Mouse (Mus musculus) liver, embryonic 12.5 days (tissue): ENCODE results near the gene BC003965. TPM values are rescaled to one million over a fixed set of nuclear protein-coding genes. Genes with fewer than 3 reads are reported as not detected.

Source experiments
- ATAC-seq: fragments of 200-750 bp; cut with Nextera tagmentation; 2 replicates; pipeline ENCODE4 v1.8.0; 2017; ENCODE audit warnings: moderate number of reproducible peaks, mild to moderate bottlenecking, moderate library complexity
- H3K27ac ChIP-seq: fragments of 300-500 bp; sonication (generic); 2 replicates; pipeline ENCODE4 v1.5.1; 2016; ENCODE audit warnings: mild to moderate bottlenecking
- H3K27me3 ChIP-seq: fragments of 300-500 bp; sonication (generic); replicated peaks from 2 replicates; pipeline ENCODE4 v1.6.1; 2016; ENCODE audit warnings: mild to moderate bottlenecking, moderate library complexity
- H3K36me3 ChIP-seq: fragments of 300-500 bp; sonication (generic); 2 replicates; pipeline ENCODE4 v1.6.1; 2016; ENCODE audit warnings: mild to moderate bottlenecking, moderate library complexity
- H3K4me1 ChIP-seq: fragments of 300-500 bp; sonication (generic); 2 replicates; pipeline ENCODE4 v1.6.1; 2016
- H3K4me2 ChIP-seq: fragments of 300-500 bp; sonication (generic); 2 replicates; pipeline ENCODE4 v1.6.1; 2016; ENCODE audit warnings: mild to moderate bottlenecking, moderate library complexity
- H3K4me3 ChIP-seq: fragments of 300-500 bp; sonication (generic); 2 replicates; pipeline ENCODE4 v1.5.1; 2016; ENCODE audit warnings: mild to moderate bottlenecking, moderate library complexity
- H3K9ac ChIP-seq: fragments of 300-500 bp; sonication (generic); 2 replicates; pipeline ENCODE4 v1.6.1; 2016; ENCODE audit warnings: mild to moderate bottlenecking, moderate library complexity
- H3K9me3 ChIP-seq: fragments of 300-500 bp; sonication (generic); replicated peaks from 2 replicates; pipeline ENCODE4 v1.6.1; 2016; ENCODE audit warnings: mild to moderate bottlenecking, moderate library complexity
- WGBS: fragments of 180-500 bp; shearing (Covaris S2); methylation state at CpG from one replicate; pipeline ENCODE4 v1.1.7; 2016; ENCODE audit not compliant: insufficient replicate concordance; 5-methylcytosine and 5-hydroxymethylcytosine counted together
- polyA plus RNA-seq: library from polyadenylated mRNA; unstranded; fragments of >200 nt; fragmentation: Nextera tagmentation; extraction: Ambion mirVana; gene quantifications from 2 replicates; pipeline ENCODE4 v1.2.1, GENCODE M21; 2016

Gene BC003965
- polyA plus RNA-seq: 28.8 and 32.1 TPM in 2 replicates

DNA sequence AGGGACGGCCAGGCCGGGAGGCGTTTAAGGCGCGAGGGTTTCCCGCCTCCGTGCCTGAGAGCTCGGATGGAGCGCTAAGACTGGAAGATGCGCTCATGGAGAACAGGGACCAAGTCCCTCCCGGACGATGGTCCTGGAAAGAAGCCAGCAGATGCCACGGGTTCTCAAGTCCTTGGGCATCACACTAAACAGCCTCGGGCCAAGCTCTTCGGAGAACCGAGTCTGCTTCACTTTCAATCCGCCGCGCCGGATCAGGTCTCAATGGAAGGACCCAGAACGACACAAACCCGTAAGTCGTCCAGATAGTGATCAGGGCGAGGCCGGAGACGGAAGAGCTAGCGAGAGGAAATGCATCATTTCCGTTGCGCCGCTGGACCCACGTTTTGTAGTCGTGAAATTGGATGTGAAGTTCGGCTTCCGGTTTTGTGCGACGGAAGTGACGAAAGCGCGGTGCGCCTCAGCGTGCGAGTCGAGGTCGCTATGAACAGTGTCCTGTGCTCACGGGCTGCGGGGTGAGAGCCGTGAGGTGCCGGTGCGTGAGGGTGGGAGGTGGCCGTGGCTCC, at the start of gene BC003965:
BC003965 (plus strand) TSS at position 426 of the 563 bp plus-strand sequence.
- peaks cover 8% of the 10 kb centered on the region for H3K36me3 ChIP-seq
- H3K27me3 ChIP-seq: peaks cover 28% of the 10 kb centered on the region
- WGBS: under 1% methylated on average over 50 of the region's 50 CpGs
- peak within 1 kb of the TSS; percentile 92 for H3K4me3 ChIP-seq
- no peaks in the 10 kb centered on the region for H3K9me3 ChIP-seq
- peaks cover 50% of the 10 kb centered on the region for H3K4me1 ChIP-seq
- ATAC-seq: peak; percentile 83
- peak within 1 kb of the TSS; percentile 86 for H3K9ac ChIP-seq
- peak within 1 kb of the TSS; percentile 91 for H3K27ac ChIP-seq
- peak within 1 kb of the TSS; percentile 92 for H3K4me2 ChIP-seq

DNA sequence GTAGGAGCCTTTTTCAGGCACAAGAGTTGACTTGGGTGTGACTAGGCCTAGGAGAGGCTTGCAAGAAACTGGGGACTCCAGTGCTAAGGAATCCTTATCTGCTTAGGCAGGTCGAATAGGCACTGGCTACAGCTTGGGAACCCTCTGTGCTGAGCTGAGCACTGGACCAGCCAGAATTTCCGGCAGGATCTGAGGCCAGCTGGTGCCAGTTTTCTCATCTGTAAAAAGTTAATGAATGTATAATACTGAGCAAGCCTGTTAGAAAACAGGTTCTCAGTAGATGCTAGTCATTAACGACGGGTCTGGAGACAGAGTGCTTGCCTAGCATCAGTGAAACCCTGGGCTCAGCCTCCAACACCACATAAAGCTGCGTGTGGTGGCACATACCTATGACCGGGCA, 48.7 kb upstream of the BC003965 start:
- Histone ChIP-seq H3K36me3 (peaks cover 27% of the 10 kb centered on the region), H3K4me1 (peaks cover 35% of the 10 kb centered on the region), H3K4me2 (no peak overlapping the region), H3K27me3 (no peaks in the 10 kb centered on the region), H3K9ac (no peak overlapping the region), H3K4me3 (no peak overlapping the region), H3K9me3 (no peaks in the 10 kb centered on the region), H3K27ac (no peak overlapping the region)
- WGBS: 82% methylated on average over 6 of the region's 6 CpGs
- no peak for ATAC-seq

DNA sequence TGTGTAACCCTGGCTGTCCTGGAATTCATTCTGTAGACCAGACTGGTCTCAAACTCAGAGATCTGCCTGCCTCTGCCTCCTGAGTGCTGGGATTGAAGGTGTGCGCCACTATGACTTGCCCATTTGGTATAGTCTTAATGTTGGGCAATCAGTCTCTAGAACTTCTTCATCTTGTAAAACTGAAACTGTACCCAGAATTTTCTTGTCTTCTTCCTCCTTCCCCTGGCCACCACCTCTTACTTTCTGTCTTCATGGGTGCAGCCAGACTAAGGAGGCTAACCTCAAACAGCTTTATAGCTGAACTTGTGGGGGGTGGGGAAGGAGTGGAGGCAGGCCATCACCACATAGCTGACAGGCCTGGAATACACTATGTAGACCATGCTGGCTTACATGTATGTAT, 45.6 kb upstream of the BC003965 start:
- WGBS: 97% methylated on average over 1 of the region's 1 CpGs
- no peak overlapping the region for H3K27ac ChIP-seq
- H3K4me1 ChIP-seq: peaks cover 29% of the 10 kb centered on the region
- ATAC-seq: no peak
- H3K36me3 ChIP-seq: peaks cover 33% of the 10 kb centered on the region
- no peak overlapping the region for H3K9ac ChIP-seq
- no peaks in the 10 kb centered on the region for H3K27me3 ChIP-seq
- no peak overlapping the region for H3K4me2 ChIP-seq
- H3K9me3 ChIP-seq: no peaks in the 10 kb centered on the region
- no peak overlapping the region for H3K4me3 ChIP-seq

DNA sequence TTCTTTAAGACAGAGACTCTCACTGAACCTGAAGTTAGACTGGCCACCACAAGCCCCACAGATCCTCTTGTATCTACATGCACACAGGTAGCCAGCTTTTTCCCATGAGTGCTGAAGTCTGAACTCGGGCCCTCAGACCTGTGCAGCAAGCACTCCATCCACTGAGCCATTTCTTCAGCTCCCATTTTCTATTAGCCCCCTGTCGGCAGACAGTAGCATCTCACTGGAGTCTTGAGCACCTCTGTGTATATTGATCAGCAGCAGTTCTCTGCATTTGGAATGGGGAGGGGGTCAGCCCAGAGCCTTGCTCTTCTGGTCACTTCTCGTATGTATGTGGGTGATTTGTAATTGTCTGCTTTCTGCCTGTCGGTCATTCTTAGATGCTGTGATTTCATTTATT, 44.4 kb upstream of the BC003965 start:
- no peak for ATAC-seq
- Histone ChIP-seq H3K27ac (no peak overlapping the region), H3K27me3 (no peaks in the 10 kb centered on the region), H3K36me3 (peaks cover 44% of the 10 kb centered on the region), H3K4me1 (peaks cover 18% of the 10 kb centered on the region), H3K9me3 (no peaks in the 10 kb centered on the region), H3K4me2 (no peak overlapping the region), H3K9ac (no peak overlapping the region), H3K4me3 (no peak overlapping the region)
- WGBS: 64% methylated on average over 4 of the region's 4 CpGs

DNA sequence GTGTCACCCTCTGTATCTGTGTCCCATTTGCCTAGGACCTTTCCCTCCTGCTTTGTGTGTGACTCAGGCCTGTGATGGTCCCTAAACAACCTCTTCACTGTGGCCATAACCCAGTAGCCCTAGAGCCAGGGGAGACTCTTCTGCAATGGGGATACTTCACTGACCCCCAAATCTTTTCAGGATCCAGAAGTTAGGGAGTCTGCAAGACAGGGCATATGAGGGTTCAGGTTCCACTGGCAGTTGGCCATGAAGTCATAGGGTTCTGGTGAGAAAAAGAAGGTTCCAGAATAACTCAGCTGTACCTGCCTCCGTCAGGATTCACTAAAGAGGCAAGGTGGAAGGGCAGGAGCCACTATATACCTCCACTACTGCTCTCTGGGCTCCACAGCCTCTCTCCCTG, 22.2 kb upstream of the BC003965 start, which contains the start of gene Ccdc154:
Ccdc154 (plus strand) TSS at position 301 of the 400 bp plus-strand sequence.
- WGBS: 94% methylated on average over 1 of the region's 1 CpGs
- Histone ChIP-seq H3K4me2 (no peak within 1 kb of the TSS), H3K27me3 (no peaks in the 10 kb centered on the region; the same call in 1 of the 2 replicates), H3K27ac (no peak within 1 kb of the TSS), H3K36me3 (peaks cover 41% of the 10 kb centered on the region), H3K4me3 (no peak within 1 kb of the TSS), H3K9ac (no peak within 1 kb of the TSS), H3K9me3 (no peaks in the 10 kb centered on the region), H3K4me1 (no peaks in the 10 kb centered on the region)
- no peak for ATAC-seq

DNA sequence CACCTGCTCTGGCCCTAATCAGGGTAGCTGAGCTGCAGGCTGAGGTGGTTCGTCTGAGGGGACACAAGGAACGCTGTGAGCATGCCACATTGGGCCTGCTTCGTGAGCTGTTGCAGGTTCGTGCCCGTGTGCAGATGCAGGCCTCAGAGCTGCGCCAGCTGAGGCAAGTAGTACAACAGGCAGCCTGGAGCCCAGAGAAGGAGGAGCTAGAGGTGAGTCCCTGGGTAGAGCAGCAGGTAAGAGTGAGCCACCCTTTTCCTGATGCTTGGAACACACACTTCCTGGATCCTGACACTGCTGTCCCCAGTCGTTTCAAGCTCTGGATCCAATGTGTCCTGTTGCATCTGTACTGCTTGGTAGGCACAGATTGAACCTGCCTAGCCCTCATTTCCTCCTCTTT, 21.0 kb upstream of the BC003965 start:
- Histone ChIP-seq H3K4me2 (no peak overlapping the region), H3K4me1 (no peaks in the 10 kb centered on the region), H3K27me3 (no peaks in the 10 kb centered on the region; the same call in 1 of the 2 replicates), H3K36me3 (peaks cover 30% of the 10 kb centered on the region), H3K27ac (no peak overlapping the region), H3K9ac (no peak overlapping the region), H3K4me3 (no peak overlapping the region), H3K9me3 (no peaks in the 10 kb centered on the region)
- 68% methylated on average over 7 of the region's 7 CpGs for WGBS
- ATAC-seq: no peak

DNA sequence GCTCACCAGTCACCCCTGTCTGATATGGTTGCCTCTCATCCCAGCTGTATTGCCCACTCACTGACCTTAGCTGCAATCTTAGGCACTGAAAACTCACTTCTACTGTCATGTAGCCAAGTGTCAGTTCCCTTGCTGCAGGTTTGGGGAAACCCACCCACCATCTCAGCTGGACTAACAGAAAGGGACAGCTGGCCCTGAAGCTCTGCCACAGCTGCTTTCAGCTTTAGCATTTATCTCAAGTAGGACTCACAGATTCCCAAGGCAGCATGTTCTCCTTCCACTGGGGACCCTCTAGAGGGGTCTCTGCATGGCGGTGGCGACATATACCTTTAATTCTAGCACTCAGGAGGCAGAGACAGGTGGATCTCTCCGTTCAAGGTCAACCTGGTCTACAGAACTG, 19.6 kb upstream of the BC003965 start:
- Histone ChIP-seq H3K27ac (no peak overlapping the region), H3K9me3 (no peaks in the 10 kb centered on the region), H3K9ac (no peak overlapping the region), H3K4me3 (no peak overlapping the region), H3K4me1 (no peaks in the 10 kb centered on the region), H3K36me3 (peaks cover 18% of the 10 kb centered on the region), H3K4me2 (no peak overlapping the region), H3K27me3 (no peaks in the 10 kb centered on the region; the same call in 1 of the 2 replicates)
- no peak for ATAC-seq
- 67% methylated on average over 3 of the region's 3 CpGs for WGBS

DNA sequence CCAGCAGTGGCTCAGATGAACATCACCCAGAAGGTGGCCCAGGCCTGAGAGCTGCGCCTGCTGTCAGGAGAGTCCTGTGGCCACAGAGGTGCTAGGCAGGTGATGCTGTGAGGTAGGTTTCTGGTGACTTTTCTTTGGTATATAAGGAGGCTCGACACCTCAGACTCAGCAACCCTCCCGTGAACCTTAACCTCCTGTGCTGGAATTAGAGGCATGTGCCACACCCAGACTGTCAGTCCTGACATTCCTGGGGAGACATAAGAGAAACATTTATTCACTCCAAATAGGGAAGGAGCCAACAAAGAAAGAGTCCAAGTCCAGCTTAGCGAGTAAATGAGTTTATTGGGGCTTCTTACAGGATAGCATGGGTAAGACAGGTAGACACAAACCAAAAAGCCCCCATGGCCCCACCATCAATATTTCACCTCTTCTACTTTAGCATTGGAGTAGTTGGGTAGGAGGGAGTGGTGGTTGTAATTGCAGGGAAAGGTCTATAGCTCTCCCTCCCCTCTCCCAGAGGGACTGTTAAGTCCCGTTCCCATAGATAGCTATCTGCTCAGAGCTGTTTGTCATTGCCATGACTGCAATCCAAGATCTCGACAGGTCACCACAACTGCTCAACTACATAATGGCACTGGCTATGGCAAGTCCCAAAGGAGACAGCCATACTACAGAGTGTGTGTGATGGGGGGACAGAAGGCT, 18.2 kb upstream of the BC003965 start:
- no peak overlapping the region for H3K9ac ChIP-seq
- no peak overlapping the region for H3K27ac ChIP-seq
- H3K36me3 ChIP-seq: peaks cover 5% of the 10 kb centered on the region
- WGBS: 46% methylated on average over 6 of the region's 6 CpGs
- H3K9me3 ChIP-seq: no peaks in the 10 kb centered on the region
- H3K4me3 ChIP-seq: no peak overlapping the region
- no peak overlapping the region for H3K4me2 ChIP-seq
- H3K4me1 ChIP-seq: no peaks in the 10 kb centered on the region
- no peaks in the 10 kb centered on the region; the same call in 1 of the 2 replicates for H3K27me3 ChIP-seq
- no peak for ATAC-seq

DNA sequence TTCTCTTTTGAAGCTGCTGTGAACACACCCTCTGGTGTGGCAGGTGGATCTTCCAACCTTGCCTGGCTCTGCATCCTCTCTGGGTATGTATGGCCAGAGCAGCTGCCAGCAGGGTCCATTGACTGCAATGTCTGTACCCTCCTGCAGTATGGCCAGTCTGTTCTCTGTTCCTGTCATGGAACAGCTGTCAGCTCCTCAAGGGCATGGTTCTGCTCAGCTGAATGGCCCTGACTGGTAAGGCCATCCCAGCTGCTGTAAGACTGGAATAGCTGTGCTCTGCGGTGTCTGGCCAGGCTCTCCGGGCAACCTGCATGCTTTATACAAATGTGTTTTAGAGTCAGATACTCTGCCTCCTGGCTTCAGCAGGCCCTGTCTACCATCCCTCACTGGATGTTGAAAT, 14.6 kb upstream of the BC003965 start:
- no peaks in the 10 kb centered on the region for H3K4me1 ChIP-seq

DNA sequence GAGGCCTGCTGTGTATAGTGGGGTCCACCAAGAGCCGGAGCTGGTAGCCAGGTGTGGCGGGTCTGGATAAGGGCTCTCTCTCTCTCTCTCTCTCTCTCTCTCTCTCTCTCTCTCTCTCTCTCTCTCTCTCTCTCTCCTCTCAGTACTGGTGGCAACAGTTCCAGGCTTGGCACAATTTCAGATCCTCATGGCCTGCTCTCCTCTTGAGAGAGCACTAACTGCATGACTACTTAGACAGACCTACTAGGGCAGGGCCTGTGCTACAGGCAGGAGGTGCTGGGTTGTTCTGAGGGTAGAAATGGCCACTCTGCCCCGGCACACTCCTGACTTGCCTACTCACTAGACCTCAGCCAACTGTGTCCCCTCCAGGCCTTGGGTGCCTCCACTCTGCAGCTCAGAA, 11.8 kb upstream of the BC003965 start:
- WGBS: 80% methylated on average over 3 of the region's 3 CpGs
- H3K4me3 ChIP-seq: no peak overlapping the region
- H3K36me3 ChIP-seq: no peaks in the 10 kb centered on the region
- H3K4me2 ChIP-seq: no peak overlapping the region
- H3K27me3 ChIP-seq: peaks cover 34% of the 10 kb centered on the region
- no peak overlapping the region for H3K27ac ChIP-seq
- no peaks in the 10 kb centered on the region for H3K9me3 ChIP-seq
- ATAC-seq: no peak
- H3K4me1 ChIP-seq: peaks cover 12% of the 10 kb centered on the region
- no peak overlapping the region for H3K9ac ChIP-seq

More for the DNA sequence above, 14.6 kb upstream of the BC003965 start:
- H3K4me3 ChIP-seq: no peak overlapping the region
- H3K4me2 ChIP-seq: no peak overlapping the region
- H3K9ac ChIP-seq: no peak overlapping the region
- 86% methylated on average over 2 of the region's 2 CpGs for WGBS
- no peak for ATAC-seq
- no peak overlapping the region for H3K27ac ChIP-seq
- H3K36me3 ChIP-seq: no peaks in the 10 kb centered on the region
- H3K9me3 ChIP-seq: no peaks in the 10 kb centered on the region
- H3K27me3 ChIP-seq: peaks cover 10% of the 10 kb centered on the region; the same call in 1 of the 2 replicates

DNA sequence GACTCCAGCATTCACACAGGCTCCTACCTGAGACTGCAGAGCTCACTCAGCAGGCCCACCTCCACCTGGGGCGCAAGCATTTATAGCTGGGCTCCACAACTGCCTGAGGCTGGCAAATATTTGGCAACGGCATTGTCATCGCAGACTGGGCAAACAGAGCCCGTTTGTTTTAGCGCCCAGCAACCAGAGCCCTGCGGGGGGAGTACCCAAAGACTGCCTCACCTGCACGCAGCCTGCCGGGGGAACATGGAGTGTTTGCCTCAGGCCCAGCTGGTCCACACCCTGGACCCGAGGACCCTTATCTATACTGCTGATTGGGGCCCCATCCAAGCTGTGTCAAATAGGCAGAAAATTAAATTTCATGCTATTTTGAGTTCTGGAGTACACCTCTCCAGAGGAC, 8.9 kb upstream of the BC003965 start, which contains the start of gene Gm38655:
Gm38655 (minus strand) TSS at position 61 of the 400 bp plus-strand sequence.
- no peak within 1 kb of the TSS for H3K4me3 ChIP-seq
- peak within 1 kb of the TSS; percentile 19; the same call in 1 of the 2 replicates for H3K9ac ChIP-seq
- H3K27me3 ChIP-seq: peaks cover 51% of the 10 kb centered on the region
- no peaks in the 10 kb centered on the region for H3K36me3 ChIP-seq
- ATAC-seq: peak; percentile 40; the same call in 1 of the 2 replicates
- peak within 1 kb of the TSS; percentile 38 for H3K4me2 ChIP-seq
- H3K4me1 ChIP-seq: peaks cover 12% of the 10 kb centered on the region
- 48% methylated on average over 9 of the region's 9 CpGs for WGBS
- no peak within 1 kb of the TSS for H3K27ac ChIP-seq
- H3K9me3 ChIP-seq: no peaks in the 10 kb centered on the region

DNA sequence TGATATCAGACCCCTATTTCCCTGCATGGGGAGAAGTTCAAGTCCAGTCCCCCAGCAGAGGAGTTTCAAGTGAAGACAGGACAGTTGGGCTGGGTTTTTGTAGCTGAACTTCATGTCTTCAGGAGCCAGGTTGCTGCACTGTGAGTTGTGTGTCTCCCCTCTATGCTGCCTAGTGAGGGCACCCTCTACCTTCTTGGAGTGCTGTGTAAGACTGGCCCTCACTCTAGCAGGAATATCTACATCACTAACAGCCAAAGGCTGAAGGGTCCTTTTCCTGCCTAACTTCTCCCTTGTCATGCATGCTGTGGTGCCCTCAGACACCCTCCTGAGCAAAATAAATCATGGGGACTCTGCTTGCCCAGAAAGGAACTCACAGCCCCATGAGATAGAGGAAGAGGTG, 1.1 kb upstream of the BC003965 start:
- Histone ChIP-seq H3K4me3 (peak overlapping the region; percentile 92), H3K4me1 (peaks cover 43% of the 10 kb centered on the region), H3K27ac (peak overlapping the region; percentile 91; the same call in 1 of the 2 replicates), H3K9me3 (no peaks in the 10 kb centered on the region), H3K9ac (peak overlapping the region; percentile 86; the same call in 1 of the 2 replicates), H3K4me2 (peak overlapping the region; percentile 92), H3K36me3 (peaks cover 8% of the 10 kb centered on the region), H3K27me3 (peaks cover 33% of the 10 kb centered on the region)
- no peak for ATAC-seq
